Mouse (Mus musculus) mature B cell (primary cell): ENCODE results near the gene Klhl2.

Source experiments
- in situ Hi-C: fragments of 300-500 bp; cut with MboI; formaldehyde crosslinking; loops from 2 replicates; pipeline ENCODE4 v1.14.3; 2019

Klhl2 gene

GRCm38 (mm10) chr8:64768645-64769044 lies 81.2 kb downstream of the Klhl2 start:
- in situ Hi-C loops, result no loop called here

GRCm38 (mm10) chr8:64767047-64767446 lies 82.8 kb downstream of the Klhl2 start:
- in situ Hi-C loops, result no loop called here

GRCm38 (mm10) chr8:64764075-64764474 lies 85.7 kb downstream of the Klhl2 start:
- in situ Hi-C loops, result no loop called here

- in situ Hi-C loops, result no loop called here
Observed at GRCm38 (mm10) chr8:64762751-64763150, 87.1 kb downstream of the Klhl2 start.

- in situ Hi-C loops, result no loop called here
Observed at GRCm38 (mm10) chr8:64761430-64761829, 88.4 kb downstream of the Klhl2 start.

GRCm38 (mm10) chr8:64757956-64758355 lies 91.9 kb downstream of the Klhl2 start:
- in situ Hi-C loops, result no loop called here

- in situ Hi-C loops, result loop anchor here (25.0 kb wide), 1 partner anchor 1741 kb away; the partner anchor contains the start of gene Tma16
Observed at GRCm38 (mm10) chr8:64746215-64747058, 103.4 kb downstream of the Klhl2 start.

- in situ Hi-C loops, result loop anchor here (25.0 kb wide), 1 partner anchor 1747 kb away; the partner anchor contains the start of gene Tma16
Observed at GRCm38 (mm10) chr8:64740547-64741211, 109.1 kb downstream of the Klhl2 start.

GRCm38 (mm10) chr8:64738916-64739315 lies 110.9 kb downstream of the Klhl2 start:
- in situ Hi-C loops, result loop anchor here (10.0 to 25.0 kb wide), 2 partner anchors 206 to 1748 kb away; partner anchors contain the start of genes Tma16 and Tmem192

- in situ Hi-C loops, result loop anchor here (10.0 to 25.0 kb wide), 2 partner anchors 208 to 1750 kb away; partner anchors contain the start of genes Tma16 and Tmem192
Observed at GRCm38 (mm10) chr8:64736767-64737323, 113.0 kb downstream of the Klhl2 start.

GRCm38 (mm10) chr8:64735161-64735560 lies 114.7 kb downstream of the Klhl2 start:
- in situ Hi-C loops, result loop anchor here (10.0 to 25.0 kb wide), 2 partner anchors 210 to 1752 kb away; partner anchors contain the start of genes Tma16 and Tmem192

GRCm38 (mm10) chr8:64733271-64733943 lies 116.4 kb downstream of the Klhl2 start, which contains the start of gene Msmo1:
Msmo1 (minus strand) TSS chr8:64733792.
- in situ Hi-C loops, result loop anchor here (10.0 to 25.0 kb wide), 2 partner anchors 211 to 1754 kb away; partner anchors contain the start of genes Tma16 and Tmem192

- in situ Hi-C loops, result loop anchor here (10.0 to 25.0 kb wide), 2 partner anchors 212 to 1755 kb away; partner anchors contain the start of genes Tma16 and Tmem192
Observed at GRCm38 (mm10) chr8:64732596-64732995, 117.2 kb downstream of the Klhl2 start.

GRCm38 (mm10) chr8:64728156-64728555 lies 121.7 kb downstream of the Klhl2 start:
- in situ Hi-C loops, result loop anchor here (25.0 kb wide), 1 partner anchor 1759 kb away; the partner anchor contains the start of gene Tma16

- in situ Hi-C loops, result loop anchor here (25.0 kb wide), 1 partner anchor 1761 kb away; the partner anchor contains the start of gene Tma16
Observed at GRCm38 (mm10) chr8:64726190-64726695, 123.6 kb downstream of the Klhl2 start.

- in situ Hi-C loops, result no loop called here
Observed at GRCm38 (mm10) chr8:64723206-64723605, 126.6 kb downstream of the Klhl2 start.

- in situ Hi-C loops, result no loop called here
Observed at GRCm38 (mm10) chr8:64717868-64718267, 131.9 kb downstream of the Klhl2 start.

GRCm38 (mm10) chr8:64712499-64712898 lies 137.3 kb downstream of the Klhl2 start:
- in situ Hi-C loops, result no loop called here

GRCm38 (mm10) chr8:64711544-64711943 lies 138.3 kb downstream of the Klhl2 start:
- in situ Hi-C loops, result no loop called here

GRCm38 (mm10) chr8:64707481-64707880 lies 142.3 kb downstream of the Klhl2 start:
- in situ Hi-C loops, result no loop called here

GRCm38 (mm10) chr8:64703191-64703590 lies 146.6 kb downstream of the Klhl2 start:
- in situ Hi-C loops, result no loop called here
